Comparison of ENCODE assay signal across 15 mouse cellular contexts in genomic region chr13:107904851-107905250, GRCm38 (mm10).
"Had no signal": no experiment of that assay in that cellular context is flagged by ENCODE, and none has a peak within 500 bp of the region (broad histone marks: within the 10 kb centered on the region; RNA-seq: fewer than 3 reads in every experiment).

No protein-coding gene starts in this region.

- H3K36me3 ChIP-seq: neural tube, embryonic 15.5 days; stomach, embryonic 15.5 days had no signal

- H3K27ac ChIP-seq: neural tube, embryonic 15.5 days; stomach, embryonic 15.5 days; stomach, postnatal 0 days had no signal

- DNase-seq: retina, postnatal 1 day; right cerebral cortex, adult 18-20 months; right cerebral cortex, postnatal 14 days; right cerebral cortex, postnatal 25 days; right cerebral cortex, postnatal 4 days; spleen, adult 18-20 months; thymus, adult 18-20 months; thymus, adult 2 months; thymus, postnatal 14 days; thymus, postnatal 25 days; thymus, postnatal 36 days; thymus, postnatal 4 days had no signal

- H3K27me3 ChIP-seq: neural tube, embryonic 15.5 days; stomach, embryonic 15.5 days had no signal

- H3K9me3 ChIP-seq: neural tube, embryonic 15.5 days; stomach, embryonic 15.5 days had no signal

- H3K4me3 ChIP-seq: neural tube, embryonic 15.5 days; stomach, embryonic 15.5 days had no signal
